Mouse (Mus musculus) testis, postnatal 10 days (tissue): ENCODE results near the gene Ano6.

Source experiments
- DNase-seq: peaks from one replicate; pipeline ENCODE4 v3.0.0; 2021; ENCODE audit warnings: low spot score

Ano6 gene

GRCm38 (mm10) chr15:95931013-95931775 is 140.6 kb downstream of the Ano6 start:
- no peak for DNase-seq

DNA sequence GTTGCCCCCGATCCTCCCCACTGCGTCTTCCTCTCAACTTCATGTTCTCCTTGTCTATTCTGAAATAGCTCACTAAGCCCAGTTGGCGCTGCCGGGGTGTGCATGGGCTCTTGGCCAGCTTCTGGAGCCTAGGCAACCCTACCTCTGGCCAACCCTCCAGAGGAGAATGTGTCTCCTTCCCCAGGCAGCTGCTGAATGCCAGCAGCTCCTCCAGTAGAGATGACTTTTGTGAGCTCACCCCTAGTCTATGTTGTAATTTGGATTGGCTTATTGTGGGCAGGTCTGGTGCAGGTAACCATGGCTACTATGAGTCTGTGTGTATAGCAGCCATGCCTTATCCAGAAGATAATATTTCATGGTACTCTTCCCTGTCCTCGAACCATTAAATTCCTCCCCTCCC is 141.7 kb downstream of the Ano6 start:
- DNase-seq, result no peak

DNA sequence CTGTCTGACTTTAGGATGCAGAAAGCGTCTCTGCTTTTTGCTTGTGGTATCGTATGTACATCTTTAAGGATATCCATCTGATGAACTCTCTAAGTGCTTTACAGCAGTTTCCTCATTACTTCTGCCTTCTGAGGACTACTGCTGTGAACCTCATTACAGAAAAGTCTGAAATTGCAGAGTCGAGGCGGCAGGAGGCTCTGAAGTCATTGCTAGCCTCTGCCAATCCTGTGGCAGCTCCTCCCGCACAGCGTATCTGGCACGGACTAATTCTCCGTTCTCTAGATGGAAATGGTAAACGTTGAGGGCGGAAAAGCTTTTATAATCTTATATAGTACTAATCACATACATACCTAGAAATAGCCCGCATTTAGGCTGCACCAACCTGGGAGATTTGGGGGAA is 144.5 kb downstream of the Ano6 start:
- no peak for DNase-seq

GRCm38 (mm10) chr15:95943470-95943869 is 152.8 kb downstream of the Ano6 start:
- DNase-seq, result no peak

DNA sequence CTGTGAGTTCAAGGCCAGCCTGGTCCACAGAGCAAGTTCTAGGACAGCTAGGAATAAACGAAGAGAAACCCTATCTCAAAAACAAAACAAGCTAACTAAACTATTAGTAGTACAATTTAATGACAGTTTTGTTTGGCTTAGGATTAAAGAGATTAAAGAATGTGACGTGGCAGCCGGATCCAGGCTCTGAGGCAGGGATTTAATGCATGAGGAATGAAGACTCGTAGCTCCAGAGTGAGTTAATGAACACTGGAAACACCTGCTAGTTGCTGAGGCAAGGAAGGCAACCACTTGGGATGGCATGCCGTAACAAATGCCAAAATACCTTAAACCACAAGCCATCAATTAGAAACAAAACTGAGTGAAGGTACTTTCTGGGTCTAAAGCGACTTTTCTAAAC is 153.7 kb downstream of the Ano6 start:
- no peak for DNase-seq

- no peak for DNase-seq
Measured at GRCm38 (mm10) chr15:95945951-95946708, 155.5 kb downstream of the Ano6 start.

GRCm38 (mm10) chr15:95948411-95948810 is 157.8 kb downstream of the Ano6 start:
- DNase-seq, result no peak

- DNase-seq, result no peak
Measured at GRCm38 (mm10) chr15:95949336-95949735, 158.7 kb downstream of the Ano6 start.

- no peak for DNase-seq
Measured at GRCm38 (mm10) chr15:95951497-95951896, 160.9 kb downstream of the Ano6 start.

GRCm38 (mm10) chr15:95956692-95957091 is 166.0 kb downstream of the Ano6 start:
- DNase-seq, result no peak

DNA sequence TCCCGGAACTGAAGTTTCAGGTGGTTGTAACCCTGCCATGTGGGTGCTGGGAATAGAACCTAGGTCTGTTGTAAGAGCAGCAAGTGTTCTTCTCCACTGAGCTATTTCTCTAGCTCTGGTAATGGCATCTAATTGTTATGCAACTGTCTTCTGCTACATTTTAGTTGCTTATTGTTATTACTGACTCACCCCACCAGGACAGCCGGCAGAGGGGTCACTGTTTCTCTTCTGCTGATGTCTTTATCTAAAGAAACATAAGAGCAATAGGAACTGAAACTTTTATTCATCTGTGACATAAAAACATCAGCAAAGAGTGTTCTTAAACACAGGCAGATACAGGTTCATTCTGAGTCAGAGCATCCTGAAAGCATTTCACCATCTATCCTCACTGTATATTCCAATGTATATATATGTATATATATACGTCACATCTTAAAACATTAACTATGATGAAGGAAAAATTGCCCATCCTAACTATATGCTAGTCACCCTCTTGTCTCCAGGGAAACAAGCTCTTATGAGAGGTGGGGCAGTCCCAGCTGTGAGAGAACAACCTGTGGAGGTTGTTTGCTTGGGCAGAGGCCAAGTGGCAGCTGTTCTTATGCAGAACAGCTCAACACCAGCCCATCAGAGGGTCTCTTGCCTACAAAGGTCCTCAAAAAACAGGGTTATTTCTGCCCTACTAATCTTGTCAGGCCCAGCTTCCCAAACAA is 171.9 kb downstream of the Ano6 start:
- DNase-seq, result no peak

DNA sequence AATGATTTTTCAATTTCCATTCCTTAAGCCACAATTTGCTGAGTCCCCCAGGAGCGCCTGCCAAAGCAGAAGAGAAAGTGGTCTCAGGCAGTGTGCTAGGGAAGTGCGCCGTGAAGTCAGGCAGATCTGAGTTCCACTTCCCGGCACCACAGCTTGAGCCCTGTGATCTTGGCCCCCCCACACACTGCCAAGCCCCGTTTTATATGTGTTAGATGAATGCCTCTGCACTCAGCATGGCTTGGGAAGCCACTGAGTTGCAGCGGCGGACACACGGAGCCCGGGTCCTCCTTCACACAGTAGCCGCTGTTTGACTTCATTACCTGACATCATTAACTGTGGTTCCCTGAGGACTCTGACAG is 172.5 kb downstream of the Ano6 start:
- no peak for DNase-seq

GRCm38 (mm10) chr15:95963533-95964250 is 173.0 kb downstream of the Ano6 start:
- DNase-seq, result no peak

DNA sequence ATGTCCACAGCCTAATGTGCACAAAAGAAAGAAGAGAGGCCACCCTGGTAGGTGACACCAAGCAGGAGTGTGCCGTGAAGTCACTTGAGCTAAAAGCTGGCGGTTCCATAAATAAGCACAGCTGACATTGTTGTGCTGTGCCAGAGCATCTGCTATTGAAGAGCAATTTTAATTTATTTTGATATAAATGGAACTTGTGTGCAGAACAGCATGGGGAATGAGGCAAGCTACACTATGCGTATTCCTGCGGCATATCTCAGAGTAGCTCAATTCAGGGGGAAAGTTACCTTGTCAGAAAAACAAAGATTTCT is 173.6 kb downstream of the Ano6 start:
- no peak for DNase-seq

GRCm38 (mm10) chr15:95966979-95967378 is 176.3 kb downstream of the Ano6 start:
- no peak for DNase-seq

DNA sequence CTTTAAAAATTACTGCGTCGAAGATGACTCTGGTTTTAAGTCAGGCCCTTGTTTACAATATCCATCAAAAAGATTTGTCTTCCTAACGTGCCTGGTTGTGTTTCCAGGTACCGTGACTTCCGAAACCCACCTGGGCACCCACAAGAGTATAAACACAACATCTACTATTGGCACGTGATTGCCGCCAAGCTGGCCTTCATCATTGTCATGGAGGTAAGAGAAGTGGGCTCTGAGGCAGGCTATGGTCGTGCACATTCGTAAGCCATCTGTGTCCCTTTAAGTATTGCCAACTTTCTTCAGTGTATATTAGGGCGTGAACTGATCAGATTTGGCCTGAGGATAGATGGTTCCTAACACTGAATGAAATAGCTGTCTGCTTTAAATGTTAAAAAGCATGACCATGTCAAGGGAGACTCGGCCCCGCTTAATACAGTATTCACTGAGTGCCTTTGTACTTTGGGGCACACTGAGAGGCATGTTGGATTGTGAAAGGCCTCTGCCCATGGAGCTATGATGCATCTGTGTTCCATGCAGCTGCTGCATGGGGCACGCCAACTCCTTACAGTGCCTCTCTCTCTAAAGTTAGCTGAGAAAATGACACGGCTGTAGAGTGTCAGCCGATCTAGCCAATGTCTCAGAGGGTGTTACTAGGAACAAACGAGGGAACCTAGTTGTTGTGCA is 177.0 kb downstream of the Ano6 start:
- DNase-seq, result no peak

DNA sequence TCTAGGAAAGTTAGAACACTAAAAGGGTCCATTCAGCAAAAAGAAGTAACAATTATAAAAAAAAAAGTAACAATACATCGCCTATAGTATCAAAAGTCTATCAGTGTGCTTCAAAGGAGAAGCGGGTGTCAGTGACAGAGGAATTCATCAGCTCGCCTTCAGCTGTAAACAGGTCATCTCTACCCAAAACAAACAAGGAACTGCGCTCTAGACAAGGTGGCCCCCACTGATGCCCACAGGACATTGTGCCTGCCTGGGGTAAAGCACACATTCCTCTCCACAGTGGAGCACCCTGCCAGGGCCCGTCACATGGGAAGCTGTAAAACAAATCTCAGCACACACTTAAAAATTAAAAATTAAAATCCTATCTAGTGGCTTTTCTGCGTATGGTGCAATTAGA is 179.0 kb downstream of the Ano6 start:
- DNase-seq, result no peak

- no peak for DNase-seq
Measured at GRCm38 (mm10) chr15:95970176-95970575, 179.5 kb downstream of the Ano6 start.

GRCm38 (mm10) chr15:95970691-95971090 is 180.0 kb downstream of the Ano6 start:
- no peak for DNase-seq

DNA sequence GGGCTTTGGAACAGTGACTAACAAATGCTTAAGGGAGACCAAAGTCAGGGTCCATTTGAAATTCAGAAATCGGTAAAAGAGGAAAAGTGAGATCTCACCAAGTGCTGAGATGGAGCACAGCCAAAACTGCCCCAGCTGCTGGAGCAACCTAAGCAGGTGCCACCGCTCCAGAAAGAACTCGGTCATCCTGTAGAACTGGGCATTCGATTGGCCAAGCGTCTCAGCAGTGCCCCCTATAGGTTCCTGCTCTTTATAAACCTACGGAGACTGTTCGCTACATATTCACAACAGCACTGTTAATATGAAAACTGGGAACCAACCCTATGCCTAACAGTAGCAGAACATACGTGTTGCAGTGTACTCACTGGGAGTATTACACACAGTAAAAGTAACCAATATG is 180.7 kb downstream of the Ano6 start:
- no peak for DNase-seq

DNA sequence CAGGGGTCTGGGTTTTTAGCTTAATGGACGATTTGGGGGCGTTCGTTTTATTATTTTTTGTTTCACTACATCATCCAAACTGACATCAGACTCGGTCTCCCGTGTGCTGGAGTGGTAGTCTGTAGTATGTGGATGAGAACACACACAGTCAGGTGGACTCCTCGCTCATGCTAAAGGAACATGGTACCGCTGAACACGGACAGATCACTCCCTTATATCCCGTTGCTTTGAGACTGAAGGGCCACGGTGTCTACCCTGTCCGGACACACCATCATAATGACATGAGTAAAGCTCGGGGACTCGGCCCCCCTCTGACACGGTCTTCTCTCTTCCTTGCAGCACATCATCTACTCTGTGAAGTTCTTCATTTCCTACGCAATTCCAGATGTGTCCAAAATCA is 181.5 kb downstream of the Ano6 start:
- no peak for DNase-seq

DNA sequence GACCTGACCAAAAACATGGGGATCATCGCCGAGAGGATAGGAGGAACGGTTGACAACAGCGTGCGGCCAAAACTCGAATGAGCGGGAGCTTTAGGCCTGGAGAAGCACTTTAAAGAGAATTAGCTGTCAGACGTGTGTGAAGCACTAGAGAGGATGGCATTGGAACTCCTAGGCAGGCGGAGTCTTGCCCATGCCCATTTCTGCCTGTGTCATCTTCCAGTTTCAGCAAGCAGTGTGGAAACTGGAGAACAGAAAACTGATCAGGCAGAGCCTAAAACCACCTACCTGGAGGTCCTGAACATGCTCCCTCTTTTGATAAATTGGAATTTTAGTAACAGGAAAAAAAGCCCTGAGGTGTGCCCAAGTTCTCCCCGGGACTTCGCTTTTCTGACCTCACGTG is 182.0 kb downstream of the Ano6 start:
- DNase-seq, result no peak
